Mouse (Mus musculus) brain, embryonic 14.5 days (tissue): Measurements from ENCODE around the gene Slx4.

Experiments used
- CTCF ChIP-seq: fragments of 200-500 bp; IDR thresholded peaks from 2 replicates; pipeline ENCODE4 v1.5.1; 2012; ENCODE audit warnings: inconsistent platforms, mild to moderate bottlenecking, moderate library complexity, borderline replicate concordance; ENCODE audit not compliant: insufficient read depth, insufficient read length; ENCODE audit errors: extremely low read depth
- POLR2A ChIP-seq: fragments of 200-500 bp; IDR thresholded peaks from 2 replicates; pipeline ENCODE4 v1.6.1; 2012; ENCODE audit warnings: mild to moderate bottlenecking, inconsistent platforms, borderline replicate concordance; ENCODE audit not compliant: poor library complexity, insufficient read depth, insufficient read length, severe bottlenecking; ENCODE audit errors: extremely low read depth

- TF ChIP-seq CTCF (no peak), POLR2A (no peak)
Measured at GRCm38 (mm10) chr16:4035575-4035974, 32.0 kb upstream of the Slx4 start.
